8 mouse cellular contexts compared by ENCODE assay signal in genomic region chr5:76975736-76976135, GRCm38 (mm10). TPM values are rescaled to one million over a fixed set of nuclear protein-coding genes. Genes with fewer than 3 reads are reported as not detected.
DNase-seq lines count a peak whose midpoint lies in the region; ATAC-seq and TF ChIP-seq lines count a peak whose summit lies in the region.

No protein-coding gene starts in this region.

- no peaks in the 10 kb centered on the region for H3K27me3 ChIP-seq in heart, embryonic 16.5 days (ENCODE audit: control insufficient read depth, insufficient read depth, low read length)
- H3K27me3 ChIP-seq in G1E (ENCODE audit: insufficient read depth, low read length): no peaks in the 10 kb centered on the region
- H3K27me3 ChIP-seq in forebrain, postnatal 0 days (ENCODE audit: insufficient read depth, low read length): no peaks in the 10 kb centered on the region
- H3K27me3 ChIP-seq in midbrain, embryonic 10.5 days (ENCODE audit: low read depth, poor library complexity, severe bottlenecking): no peaks in the 10 kb centered on the region

- H3K4me2 ChIP-seq in heart, embryonic 16.5 days (ENCODE audit: low read depth, low read length): peak overlapping the region; percentile 94
- peak overlapping the region; percentile 55 for H3K4me2 ChIP-seq in forebrain, postnatal 0 days (ENCODE audit: low read depth)

- peaks cover 20% of the 10 kb centered on the region for H3K36me3 ChIP-seq in heart, embryonic 16.5 days (ENCODE audit: control insufficient read depth, insufficient read depth)
- H3K36me3 ChIP-seq in G1E (replicated peaks): peaks cover 58% of the 10 kb centered on the region
- H3K36me3 ChIP-seq in forebrain, postnatal 0 days (ENCODE audit: insufficient read depth): peaks cover 33% of the 10 kb centered on the region
- H3K36me3 ChIP-seq in midbrain, embryonic 10.5 days: peaks cover 55% of the 10 kb centered on the region

- 80% methylated on average over 8 of the region's 8 CpGs for WGBS in heart, embryonic 16.5 days
- WGBS in forebrain, postnatal 0 days: 83% methylated on average over 8 of the region's 8 CpGs
- WGBS in midbrain, embryonic 10.5 days: 89% methylated on average over 8 of the region's 8 CpGs

- H3K27ac ChIP-seq in heart, embryonic 16.5 days (ENCODE audit: low read length): no peak overlapping the region
- no peak overlapping the region for H3K27ac ChIP-seq in forebrain, postnatal 0 days (ENCODE audit: low read depth, low read length)
- H3K27ac ChIP-seq in midbrain, embryonic 10.5 days (replicated peaks): no peak overlapping the region

- ATAC-seq in heart, embryonic 16.5 days (replicated peaks; ENCODE audit: extremely low read depth, insufficient read depth, low FRiP score): no peak
- no peak for ATAC-seq in G1E (ENCODE audit: extremely low read depth, insufficient number of reproducible peaks, low FRiP score, poor library complexity, severe bottlenecking)
- no peak for ATAC-seq in forebrain, postnatal 0 days
- no peak for ATAC-seq in erythroid progenitor cell, adult 5-6 weeks (replicated peaks; ENCODE audit: low FRiP score, poor library complexity, severe bottlenecking)

- peak overlapping the region; percentile 100 for H3K4me3 ChIP-seq in heart, embryonic 16.5 days (ENCODE audit: low read length)
- H3K4me3 ChIP-seq in G1E (ENCODE audit: low read depth, low read length): peak overlapping the region; percentile 98
- H3K4me3 ChIP-seq in forebrain, postnatal 0 days (ENCODE audit: low read depth, low read length): peak overlapping the region; percentile 94; the same call in 1 of the 2 replicates
- H3K4me3 ChIP-seq in midbrain, embryonic 10.5 days: peak overlapping the region; percentile 73

- no peak overlapping the region for H3K9ac ChIP-seq in heart, embryonic 16.5 days (ENCODE audit: low read length)
- no peak overlapping the region for H3K9ac ChIP-seq in forebrain, postnatal 0 days

- no peaks in the 10 kb centered on the region for H3K9me3 ChIP-seq in heart, embryonic 16.5 days (replicated peaks; ENCODE audit: control insufficient read depth, low read length)
- H3K9me3 ChIP-seq in G1E (replicated peaks): no peaks in the 10 kb centered on the region
- H3K9me3 ChIP-seq in forebrain, postnatal 0 days (ENCODE audit: low read length): no peaks in the 10 kb centered on the region
- H3K9me3 ChIP-seq in midbrain, embryonic 10.5 days (replicated peaks): no peaks in the 10 kb centered on the region

- DNase-seq in heart, adult 11 months: no peak
- no peak for DNase-seq in G1E (ENCODE audit: low spot score)
- no peak for DNase-seq in forebrain, postnatal 0 days
- no peak for DNase-seq in midbrain, embryonic 10.5 days (ENCODE audit: low spot score)
- no peak for DNase-seq in right cerebral cortex, postnatal 36 days (ENCODE audit: low spot score in 2 of 2)
- no peak for DNase-seq in cerebellum, postnatal 4 days (ENCODE audit: low spot score in 2 of 2)

- H3K4me1 ChIP-seq in heart, embryonic 16.5 days (ENCODE audit: control insufficient read depth, insufficient read depth, low read length): peaks cover 11% of the 10 kb centered on the region
- H3K4me1 ChIP-seq in G1E (ENCODE audit: insufficient read depth, low read depth, low read length): peaks cover 25% of the 10 kb centered on the region
- no peaks in the 10 kb centered on the region; the same call in 1 of the 2 replicates for H3K4me1 ChIP-seq in forebrain, postnatal 0 days (ENCODE audit: insufficient read depth)
- H3K4me1 ChIP-seq in midbrain, embryonic 10.5 days: peaks cover 18% of the 10 kb centered on the region

- TF ChIP-seq CTCF in G1E (IDR thresholded peaks at IDR 0.05; ENCODE audit: low read depth, low read length): no peak
- no peak for TF ChIP-seq CTCF in forebrain, postnatal 0 days (IDR thresholded peaks at IDR 0.05; ENCODE audit: low read depth)

RNA-seq across cellular contexts. Expression of gene Srp72, which starts 1.3 kb away (rescaled TPM):
- 51.9 and 53.8 TPM in 2 replicates for polyA plus RNA-seq in heart, embryonic 16.5 days (2015; fragmentation: Nextera tagmentation; extraction: Ambion mirVana)
- 280 and 320 TPM in 2 replicates for total RNA-seq in G1E (2014; fragmentation: Nextera tagmentation)
- total RNA-seq in G1E (2017): 113 and 134 TPM in 2 replicates
- 62.2 and 72.8 TPM in 2 replicates for polyA plus RNA-seq in G1E (2012)
- total RNA-seq in forebrain, postnatal 0 days (2014; rRNA removed): 79.6 and 92.1 TPM in 2 replicates
- polyA plus RNA-seq in forebrain, postnatal 0 days (2015; fragmentation: Nextera tagmentation; extraction: Ambion mirVana): 71.1 and 79.7 TPM in 2 replicates
- polyA plus RNA-seq in midbrain, embryonic 10.5 days (2016; fragmentation: Nextera tagmentation; extraction: Ambion mirVana): 78.5 and 81.2 TPM in 2 replicates
- 41.4 and 41.5 TPM in 2 replicates for total RNA-seq in erythroid progenitor cell, adult 5-6 weeks (2015; ENCODE audit: low replicate concordance)
- 28.4 and 102 TPM in 2 replicates for total RNA-seq in erythroid progenitor cell, adult 5-6 weeks (2017; ENCODE audit: low replicate concordance)

RNA-seq across cellular contexts. Expression of gene Ppat, which starts 24.4 kb away (rescaled TPM):
- polyA plus RNA-seq in heart, embryonic 16.5 days (2015; fragmentation: Nextera tagmentation; extraction: Ambion mirVana): 22.0 and 29.3 TPM in 2 replicates
- total RNA-seq in G1E (2014; fragmentation: Nextera tagmentation) (48.1 and 49.3 TPM in 2 replicates), G1E (2017) (67.8 and 76.6 TPM in 2 replicates)
- polyA plus RNA-seq in G1E (2012): 21.9 and 26.2 TPM in 2 replicates
- 15.3 and 16.1 TPM in 2 replicates for total RNA-seq in forebrain, postnatal 0 days (2014; rRNA removed)
- polyA plus RNA-seq in forebrain, postnatal 0 days (2015; fragmentation: Nextera tagmentation; extraction: Ambion mirVana): 10.5 and 11.2 TPM in 2 replicates
- polyA plus RNA-seq in midbrain, embryonic 10.5 days (2016; fragmentation: Nextera tagmentation; extraction: Ambion mirVana): 46.1 and 58.0 TPM in 2 replicates
- 6.8 and 12.2 TPM in 2 replicates for total RNA-seq in erythroid progenitor cell, adult 5-6 weeks (2015; ENCODE audit: low replicate concordance)
- total RNA-seq in erythroid progenitor cell, adult 5-6 weeks (2017; ENCODE audit: low replicate concordance): 15.1 and 17.4 TPM in 2 replicates

RNA-seq across cellular contexts. Expression of gene Paics, which starts 24.6 kb away (rescaled TPM):
- polyA plus RNA-seq in heart, embryonic 16.5 days (2015; fragmentation: Nextera tagmentation; extraction: Ambion mirVana): 251 and 274 TPM in 2 replicates
- total RNA-seq in G1E (2014; fragmentation: Nextera tagmentation) (473 and 606 TPM in 2 replicates), G1E (2017) (382 and 439 TPM in 2 replicates)
- 20.2 and 23.4 TPM in 2 replicates for polyA plus RNA-seq in G1E (2012)
- total RNA-seq in forebrain, postnatal 0 days (2014; rRNA removed): 142 and 150 TPM in 2 replicates
- polyA plus RNA-seq in forebrain, postnatal 0 days (2015; fragmentation: Nextera tagmentation; extraction: Ambion mirVana): 147 and 152 TPM in 2 replicates
- 444 and 484 TPM in 2 replicates for polyA plus RNA-seq in midbrain, embryonic 10.5 days (2016; fragmentation: Nextera tagmentation; extraction: Ambion mirVana)
- total RNA-seq in erythroid progenitor cell, adult 5-6 weeks (2015; ENCODE audit: low replicate concordance): 105 and 119 TPM in 2 replicates
- total RNA-seq in erythroid progenitor cell, adult 5-6 weeks (2017; ENCODE audit: low replicate concordance): 75.2 and 130 TPM in 2 replicates

RNA-seq across cellular contexts. Expression of gene Arl9, which starts 28.1 kb away (rescaled TPM):
- polyA plus RNA-seq in heart, embryonic 16.5 days (2015; fragmentation: Nextera tagmentation; extraction: Ambion mirVana): 0.31 TPM in 1 of 2 replicates, not detected in the other
- total RNA-seq in G1E (2014; fragmentation: Nextera tagmentation) (2.3 TPM in 1 of 2 replicates, not detected in the other), G1E (2017) (0.81 TPM in 1 of 2 replicates, not detected in the other)
- not detected in 2 replicates for polyA plus RNA-seq in G1E (2012)
- not detected in 2 replicates for total RNA-seq in forebrain, postnatal 0 days (2014; rRNA removed)
- polyA plus RNA-seq in forebrain, postnatal 0 days (2015; fragmentation: Nextera tagmentation; extraction: Ambion mirVana): not detected in 2 replicates
- not detected in 2 replicates for polyA plus RNA-seq in midbrain, embryonic 10.5 days (2016; fragmentation: Nextera tagmentation; extraction: Ambion mirVana)
- total RNA-seq in erythroid progenitor cell, adult 5-6 weeks (2015; ENCODE audit: low replicate concordance): not detected in 2 replicates
- total RNA-seq in erythroid progenitor cell, adult 5-6 weeks (2017; ENCODE audit: low replicate concordance): not detected in 2 replicates

RNA-seq across cellular contexts. Expression of gene Thegl, which starts 40.1 kb away (rescaled TPM):
- 0.14 TPM in 1 of 2 replicates, not detected in the other for polyA plus RNA-seq in heart, embryonic 16.5 days (2015; fragmentation: Nextera tagmentation; extraction: Ambion mirVana)
- total RNA-seq in G1E (2014; fragmentation: Nextera tagmentation) (not detected in 2 replicates), G1E (2017) (not detected in 2 replicates)
- polyA plus RNA-seq in G1E (2012): 0.04 and 0.11 TPM in 2 replicates
- 0.77 and 0.86 TPM in 2 replicates for total RNA-seq in forebrain, postnatal 0 days (2014; rRNA removed)
- 1.5 and 1.6 TPM in 2 replicates for polyA plus RNA-seq in forebrain, postnatal 0 days (2015; fragmentation: Nextera tagmentation; extraction: Ambion mirVana)
- 0.12 TPM in 1 of 2 replicates, not detected in the other for polyA plus RNA-seq in midbrain, embryonic 10.5 days (2016; fragmentation: Nextera tagmentation; extraction: Ambion mirVana)
- total RNA-seq in erythroid progenitor cell, adult 5-6 weeks (2015; ENCODE audit: low replicate concordance): not detected in 2 replicates
- total RNA-seq in erythroid progenitor cell, adult 5-6 weeks (2017; ENCODE audit: low replicate concordance): not detected in 2 replicates
